Mouse (Mus musculus) granulocyte monocyte progenitor cell, adult 5-6 weeks (primary cell): Measurements from ENCODE around the gene Jph3. TPM values are rescaled to one million over a fixed set of nuclear protein-coding genes. Genes with fewer than 3 reads are reported as not detected.
A peak's percentile ranks its signal among the peaks of the same experiment; 100 is the strongest.

Source experiments
- ATAC-seq: replicated peaks from 2 replicates; pipeline ENCODE4 v1.8.0; 2016; ENCODE audit warnings: mild to moderate bottlenecking, moderate TSS enrichment, inconsistent platforms; ENCODE audit not compliant: poor library complexity, severe bottlenecking
- total RNA-seq, 2 experiments: library from RNA; stranded (forward) in 1 of 2; stranded (reverse) in 1 of 2; fragments of 200-712, 200-1000 nt in 1 of 2; fragments of >200 nt in 1 of 2; fragmentation: Nextera tagmentation in 1 of 2; gene quantifications; 2 replicates each; pipeline ENCODE4 v1.2.3; 2014 to 2017

Jph3 gene
- total RNA-seq, 2 experiments from 2014 or later, result not detected

GRCm38 (mm10) chr8:121770845-121771752, 41.7 kb downstream of the Jph3 start:
- peak; percentile 78 for ATAC-seq

GRCm38 (mm10) chr8:121773876-121774275, 44.5 kb downstream of the Jph3 start:
- no peak for ATAC-seq

- no peak for ATAC-seq
These were observed 53.1 kb downstream of the Jph3 start for GRCm38 (mm10) chr8:121782493-121782892.

GRCm38 (mm10) chr8:121786542-121786941, 57.1 kb downstream of the Jph3 start:
- no peak for ATAC-seq

- no peak for ATAC-seq
These were observed 59.4 kb downstream of the Jph3 start for GRCm38 (mm10) chr8:121788786-121789185.

GRCm38 (mm10) chr8:121792159-121792558, 62.7 kb downstream of the Jph3 start:
- ATAC-seq, result peak; percentile 82

- peak; percentile 4 for ATAC-seq
These were observed 63.2 kb downstream of the Jph3 start for GRCm38 (mm10) chr8:121792627-121793026.

- no peak for ATAC-seq
These were observed 64.7 kb downstream of the Jph3 start for GRCm38 (mm10) chr8:121794151-121794550.

- ATAC-seq, result no peak
These were observed 66.0 kb downstream of the Jph3 start for GRCm38 (mm10) chr8:121795461-121795860.

GRCm38 (mm10) chr8:121796406-121796805, 67.0 kb downstream of the Jph3 start:
- peak; percentile 37 for ATAC-seq

- no peak for ATAC-seq
These were observed 69.0 kb downstream of the Jph3 start for GRCm38 (mm10) chr8:121798401-121798800.

- no peak for ATAC-seq
These were observed 75.4 kb downstream of the Jph3 start for GRCm38 (mm10) chr8:121804829-121805228.

GRCm38 (mm10) chr8:121806126-121806525, 76.7 kb downstream of the Jph3 start:
- peak; percentile 62 for ATAC-seq

- ATAC-seq, result no peak
These were observed 78.6 kb downstream of the Jph3 start for GRCm38 (mm10) chr8:121808032-121808431.

- no peak for ATAC-seq
These were observed 80.2 kb downstream of the Jph3 start for GRCm38 (mm10) chr8:121809524-121810155.

GRCm38 (mm10) chr8:121811502-121811901, 82.1 kb downstream of the Jph3 start:
- no peak for ATAC-seq

- no peak for ATAC-seq
These were observed 82.6 kb downstream of the Jph3 start for GRCm38 (mm10) chr8:121811931-121812570.

GRCm38 (mm10) chr8:121818226-121818625, 88.8 kb downstream of the Jph3 start:
- no peak for ATAC-seq

GRCm38 (mm10) chr8:121820840-121821239, 91.4 kb downstream of the Jph3 start:
- ATAC-seq, result no peak

GRCm38 (mm10) chr8:121821320-121821719, 91.9 kb downstream of the Jph3 start:
- no peak for ATAC-seq

GRCm38 (mm10) chr8:121821770-121822169, 92.3 kb downstream of the Jph3 start:
- no peak for ATAC-seq
